Mouse (Mus musculus) ES-Bruce4 (cell line): ENCODE results near the gene Slc7a14.

Experiments
- CTCF ChIP-seq: IDR thresholded peaks from one replicate; pipeline ENCODE4 v1.8.1; 2011; ENCODE audit warnings: low read depth, low read length
- EP300 ChIP-seq: IDR thresholded peaks from 2 replicates; pipeline ENCODE4 v1.6.1; 2011; ENCODE audit warnings: low read depth, low read length; ENCODE audit not compliant: insufficient read depth

DNA sequence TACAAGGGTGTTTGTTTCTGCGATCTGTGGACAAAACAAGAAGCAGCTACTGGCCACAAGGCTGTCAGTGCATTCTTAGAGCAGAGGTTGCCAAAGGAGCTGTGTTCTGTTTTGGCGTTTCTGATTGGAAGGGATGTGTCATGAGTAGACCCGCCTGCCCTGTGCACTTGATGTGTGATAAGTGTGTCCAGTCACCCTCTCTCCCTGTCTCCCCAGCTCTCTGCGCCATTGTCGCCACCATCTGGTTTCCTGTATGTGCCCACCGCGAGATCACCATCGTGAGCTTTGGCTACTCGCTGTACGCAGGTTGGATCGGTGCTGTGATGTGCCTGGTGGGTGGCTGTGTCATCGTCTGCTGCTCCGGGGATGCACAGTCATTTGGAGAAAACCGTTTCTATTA is 147.3 kb downstream of the Slc7a14 start:
- TF ChIP-seq EP300 (no peak), CTCF (no peak)
